17 mouse cellular contexts compared by ENCODE assay signal in genomic region chr4:83257279-83258260, GRCm38 (mm10).
DNase-seq lines count a peak whose midpoint lies in the region; ATAC-seq and TF ChIP-seq lines count a peak whose summit lies in the region.
"Had no signal": no experiment of that assay in that cellular context is flagged by ENCODE, and none has a peak within 500 bp of the region (broad histone marks: within the 10 kb centered on the region; RNA-seq: fewer than 3 reads in every experiment).

No protein-coding gene starts in this region.

- no peak overlapping the region for H3K4me3 ChIP-seq in heart, embryonic 13.5 days
- peak overlapping the region; percentile 16 for H3K4me3 ChIP-seq in megakaryocyte, embryonic 14.5 days (replicated peaks)
- H3K4me3 ChIP-seq in MEL (ENCODE audit: control insufficient read depth in 1 of 2, insufficient read depth in 1 of 2, low read depth in 2 of 2, low read length in 2 of 2): no peak overlapping the region
- H3K4me3 ChIP-seq: embryonic facial prominence, embryonic 10.5 days; forebrain, embryonic 13.5 days; gastrocnemius, adult 2 months; heart, adult 2 months; hindbrain, embryonic 13.5 days had no signal

- ATAC-seq in heart, embryonic 13.5 days (ENCODE audit: extremely low read depth, insufficient number of reproducible peaks, low FRiP score, low TSS enrichment): no peak
- no peak for ATAC-seq in megakaryocyte, adult 5-6 weeks (ENCODE audit: poor library complexity, severe bottlenecking)
- ATAC-seq: forebrain, embryonic 13.5 days; forebrain, postnatal 0 days; hindbrain, postnatal 0 days had no signal

- H3K27ac ChIP-seq in heart, embryonic 13.5 days (replicated peaks): peak overlapping the region; percentile 53; the same call in 1 of the 2 replicates
- H3K27ac ChIP-seq in MEL (ENCODE audit: control insufficient read depth, low read depth, low read length): peak overlapping the region; percentile 92
- H3K27ac ChIP-seq: embryonic facial prominence, embryonic 10.5 days; forebrain, embryonic 13.5 days; gastrocnemius, adult 2 months; heart, adult 2 months; hindbrain, embryonic 13.5 days; hindbrain, postnatal 0 days had no signal

- no peaks in the 10 kb centered on the region for H3K9me3 ChIP-seq in heart, embryonic 13.5 days
- H3K9me3 ChIP-seq in megakaryocyte, embryonic 14.5 days: no peaks in the 10 kb centered on the region
- no peaks in the 10 kb centered on the region for H3K9me3 ChIP-seq in MEL (replicated peaks; ENCODE audit: insufficient read depth, low read length)
- H3K9me3 ChIP-seq: embryonic facial prominence, embryonic 10.5 days; forebrain, embryonic 13.5 days; hindbrain, embryonic 13.5 days had no signal

- no peaks in the 10 kb centered on the region; the same call in 1 of the 2 replicates for H3K79me2 ChIP-seq in MEL (ENCODE audit: control insufficient read depth, insufficient read depth, low read length, poor library complexity)

- no peaks in the 10 kb centered on the region for H3K27me3 ChIP-seq in heart, embryonic 13.5 days (replicated peaks)
- H3K27me3 ChIP-seq in megakaryocyte, embryonic 14.5 days (replicated peaks): no peaks in the 10 kb centered on the region
- no peaks in the 10 kb centered on the region for H3K27me3 ChIP-seq in MEL (ENCODE audit: control insufficient read depth in 1 of 2, insufficient read depth in 2 of 2, low read length in 2 of 2)
- H3K27me3 ChIP-seq: CH12.LX; forebrain, embryonic 13.5 days; hindbrain, embryonic 13.5 days had no signal

- TF ChIP-seq RAD21 in MEL (IDR thresholded peaks at IDR 0.05; ENCODE audit: low read depth, low read length): no peak

- 62% methylated on average over 17 of the region's 17 CpGs for WGBS in heart, embryonic 13.5 days

- intact Hi-C loops in left cerebral cortex, postnatal 4 days (cut with DNase I): no loop called here

- H3K36me3 ChIP-seq in heart, embryonic 13.5 days: no peaks in the 10 kb centered on the region
- peaks cover 97% of the 10 kb centered on the region for H3K36me3 ChIP-seq in megakaryocyte, embryonic 14.5 days (replicated peaks; ENCODE audit: low read length)
- peaks cover 16 to 63% of the 10 kb centered on the region in 2 experiments for H3K36me3 ChIP-seq in MEL (ENCODE audit: control insufficient read depth in 1 of 2, insufficient read depth in 2 of 2, low read length in 2 of 2)
- H3K36me3 ChIP-seq: embryonic facial prominence, embryonic 10.5 days had no signal

- H3K9ac ChIP-seq in heart, embryonic 13.5 days: no peak overlapping the region
- H3K9ac ChIP-seq in MEL (ENCODE audit: control insufficient read depth, low read depth, low read length, poor library complexity, severe bottlenecking): peak overlapping the region; percentile 42
- H3K9ac ChIP-seq: forebrain, embryonic 13.5 days; forebrain, postnatal 0 days; hindbrain, embryonic 13.5 days had no signal

- no peak for TF ChIP-seq POLR2A in MEL (IDR thresholded peaks at IDR 0.05; ENCODE audit: control insufficient read depth in 1 of 2, insufficient read depth in 1 of 2, low read depth in 1 of 2, low read length in 2 of 2, poor library complexity in 1 of 2)

- H3K4me1 ChIP-seq in heart, embryonic 13.5 days: peaks cover 9% of the 10 kb centered on the region
- peaks cover 72% of the 10 kb centered on the region for H3K4me1 ChIP-seq in megakaryocyte, embryonic 14.5 days
- peaks cover 38 to 53% of the 10 kb centered on the region in 2 experiments for H3K4me1 ChIP-seq in MEL (ENCODE audit: control insufficient read depth in 1 of 2, insufficient read depth in 2 of 2, low read length in 2 of 2)
- H3K4me1 ChIP-seq: hindbrain, embryonic 13.5 days had no signal

- TF ChIP-seq EP300 in MEL (IDR thresholded peaks at IDR 0.05; ENCODE audit: low read depth in 1 of 2, low read length in 2 of 2): no peak

- no peak for TF ChIP-seq CTCF in MEL (IDR thresholded peaks at IDR 0.05 in 2 of 3, conservative IDR thresholded peaks at IDR 0.05 in 1 of 3; ENCODE audit: control insufficient read depth in 1 of 3, insufficient read depth in 1 of 3, low read depth in 2 of 3, low read length in 3 of 3, poor library complexity in 1 of 3, severe bottlenecking in 1 of 3)

- no peak for DNase-seq in heart, adult 8-10 months (ENCODE audit: low spot score)
- DNase-seq in MEL (ENCODE audit: low read depth, low spot score): no peak
- no peak for DNase-seq in left cerebral cortex, postnatal 4 days
- DNase-seq in cerebellum, adult 18-20 months: no peak
- DNase-seq: cerebellum, adult 11-12 months; forebrain, postnatal 0 days; gastrocnemius, adult 2 months; gastrocnemius, postnatal 36 days had no signal

- H3K4me2 ChIP-seq in heart, embryonic 13.5 days: no peak overlapping the region
- H3K4me2 ChIP-seq: forebrain, embryonic 13.5 days; hindbrain, embryonic 13.5 days had no signal

TF ChIP-seq in MEL, 35 proteins besides CTCF, POLR2A, EP300 and RAD21:
- no peak for TF ChIP-seq ETS1 (IDR thresholded peaks at IDR 0.05; ENCODE audit: low read depth, low read length)
- TF ChIP-seq KAT2A (conservative IDR thresholded peaks at IDR 0.05; ENCODE audit: low read depth, low read length): no peak
- no peak for TF ChIP-seq ZKSCAN1 (IDR thresholded peaks at IDR 0.05; ENCODE audit: low read depth, low read length)
- TF ChIP-seq NELFE (IDR thresholded peaks at IDR 0.05; ENCODE audit: low read depth, low read length): 0 out of 2 replicates have a peak, but pooled peaks have one; percentile 18
- no peak for TF ChIP-seq E2F4 (IDR thresholded peaks at IDR 0.05; ENCODE audit: borderline replicate concordance, low read depth, low read length)
- no peak for TF ChIP-seq POLR2AphosphoS2 (IDR thresholded peaks at IDR 0.05; ENCODE audit: low read length)
- TF ChIP-seq ZMIZ1 (IDR thresholded peaks at IDR 0.05; ENCODE audit: low read depth, low read length): 0 out of 2 replicates have a peak, but pooled peaks have one; percentile 10
- TF ChIP-seq CHD1 (IDR thresholded peaks at IDR 0.05; ENCODE audit: low read depth, low read length): no peak
- no peak for TF ChIP-seq MYC (IDR thresholded peaks at IDR 0.05; ENCODE audit: low read depth, low read length)
- TF ChIP-seq MAZ (IDR thresholded peaks at IDR 0.05; ENCODE audit: low read depth, low read length): no peak
- TF ChIP-seq POLR2AphosphoS5 (IDR thresholded peaks at IDR 0.05; ENCODE audit: borderline replicate concordance, low read depth, low read length): no peak
